Mouse (Mus musculus): ENCODE data around the gene Rwdd2b.

Rwdd2b gene

GRCm38 (mm10) chr16:87440184-87440686, at the start of gene Rwdd2b:
TSS of gene Rwdd2b (minus strand) at chr16:87440573.
- peak; percentile 96 for DNase-seq (ENCODE audit: low read depth, low spot score)

- DNase-seq (ENCODE audit: low read depth, low spot score) = no peak
Observed at GRCm38 (mm10) chr16:87488605-87489004, 48.2 kb upstream of the Rwdd2b start.

GRCm38 (mm10) chr16:87486739-87487138, 46.4 kb upstream of the Rwdd2b start:
- DNase-seq (ENCODE audit: low read depth, low spot score) = no peak

- DNase-seq (ENCODE audit: low read depth, low spot score) = no peak
Observed at GRCm38 (mm10) chr16:87484367-87484766, 44.0 kb upstream of the Rwdd2b start.

- DNase-seq (ENCODE audit: low read depth, low spot score) = no peak
Observed at GRCm38 (mm10) chr16:87470579-87470978, 30.2 kb upstream of the Rwdd2b start.

- peak; percentile 75 for DNase-seq (ENCODE audit: low read depth, low spot score)
Observed at GRCm38 (mm10) chr16:87458752-87459151, 18.4 kb upstream of the Rwdd2b start.

- DNase-seq (ENCODE audit: low read depth, low spot score) = peak; percentile 37
Observed at GRCm38 (mm10) chr16:87455180-87455611, 14.8 kb upstream of the Rwdd2b start.

GRCm38 (mm10) chr16:87454419-87455179, 14.2 kb upstream of the Rwdd2b start, which contains the start of gene Usp16:
TSS of gene Usp16 (plus strand) at chr16:87454703.
- DNase-seq (ENCODE audit: low read depth, low spot score) = peak; percentile 91

- DNase-seq (ENCODE audit: low read depth, low spot score) = no peak
Observed at GRCm38 (mm10) chr16:87453226-87453625, 12.9 kb upstream of the Rwdd2b start.

- DNase-seq (ENCODE audit: low read depth, low spot score) = no peak
Observed at GRCm38 (mm10) chr16:87445528-87445927, 5.2 kb upstream of the Rwdd2b start.

- no peak for DNase-seq (ENCODE audit: low read depth, low spot score)
Observed at GRCm38 (mm10) chr16:87445110-87445509, 4.7 kb upstream of the Rwdd2b start.

GRCm38 (mm10) chr16:87444071-87444470, 3.7 kb upstream of the Rwdd2b start:
- peak; percentile 16 for DNase-seq (ENCODE audit: low read depth, low spot score)

GRCm38 (mm10) chr16:87443245-87443644, 2.9 kb upstream of the Rwdd2b start:
- no peak for DNase-seq (ENCODE audit: low read depth, low spot score)

- no peak for DNase-seq (ENCODE audit: low read depth, low spot score)
Observed at GRCm38 (mm10) chr16:87442291-87442690, 1.9 kb upstream of the Rwdd2b start.

GRCm38 (mm10) chr16:87441089-87441488, 716 bp upstream of the Rwdd2b start:
- peak; percentile 56 for DNase-seq (ENCODE audit: low read depth, low spot score)

GRCm38 (mm10) chr16:87438697-87439096, 1.7 kb downstream of the Rwdd2b start:
- DNase-seq (ENCODE audit: low read depth, low spot score) = no peak

GRCm38 (mm10) chr16:87437096-87437495, 3.3 kb downstream of the Rwdd2b start:
- DNase-seq (ENCODE audit: low read depth, low spot score) = peak; percentile 51

- DNase-seq (ENCODE audit: low read depth, low spot score) = peak; percentile 85
Observed at GRCm38 (mm10) chr16:87435411-87436205, 4.8 kb downstream of the Rwdd2b start.

- DNase-seq (ENCODE audit: low read depth, low spot score) = no peak
Observed at GRCm38 (mm10) chr16:87434946-87435345, 5.4 kb downstream of the Rwdd2b start.

GRCm38 (mm10) chr16:87434266-87434665, 6.1 kb downstream of the Rwdd2b start:
- no peak for DNase-seq (ENCODE audit: low read depth, low spot score)

GRCm38 (mm10) chr16:87432033-87432814, 8.1 kb downstream of the Rwdd2b start, which contains the start of gene Ltn1:
TSS of gene Ltn1 (minus strand) at chr16:87432612.
- DNase-seq (ENCODE audit: low read depth, low spot score) = peak; percentile 100
